Mouse (Mus musculus): Measurements from ENCODE around the gene Rhoh.
A peak's percentile ranks its signal among the peaks of the same experiment; 100 is the strongest.

The Rhoh gene

GRCm38 (mm10) chr5:65860281-65861000 is 572 bp upstream of the Rhoh start:
- peak; percentile 44 for DNase-seq (ENCODE audit: low read depth, low spot score)

GRCm38 (mm10) chr5:65862217-65862927 is 1.4 kb downstream of the Rhoh start:
- DNase-seq (ENCODE audit: low read depth, low spot score) = peak; percentile 18

- peak; percentile 95 for DNase-seq (ENCODE audit: low read depth, low spot score)
These were observed 2.3 kb downstream of the Rhoh start for GRCm38 (mm10) chr5:65863349-65863749.

- peak; percentile 43 for DNase-seq (ENCODE audit: low read depth, low spot score)
These were observed 3.5 kb downstream of the Rhoh start for GRCm38 (mm10) chr5:65864486-65864885.

- DNase-seq (ENCODE audit: low read depth, low spot score) = no peak
These were observed 3.9 kb downstream of the Rhoh start for GRCm38 (mm10) chr5:65864946-65865345.

GRCm38 (mm10) chr5:65866591-65866990 is 5.6 kb downstream of the Rhoh start:
- DNase-seq (ENCODE audit: low read depth, low spot score) = no peak

- DNase-seq (ENCODE audit: low read depth, low spot score) = peak; percentile 74
These were observed 6.5 kb downstream of the Rhoh start for GRCm38 (mm10) chr5:65867380-65868116.

GRCm38 (mm10) chr5:65868419-65868818 is 7.4 kb downstream of the Rhoh start:
- peak; percentile 14 for DNase-seq (ENCODE audit: low read depth, low spot score)

- DNase-seq (ENCODE audit: low read depth, low spot score) = no peak
These were observed 8.6 kb downstream of the Rhoh start for GRCm38 (mm10) chr5:65869660-65870059.

- DNase-seq (ENCODE audit: low read depth, low spot score) = peak; percentile 91
These were observed 10.4 kb downstream of the Rhoh start for GRCm38 (mm10) chr5:65871276-65871875.

GRCm38 (mm10) chr5:65873212-65873611 is 12.2 kb downstream of the Rhoh start:
- DNase-seq (ENCODE audit: low read depth, low spot score) = peak; percentile 69

GRCm38 (mm10) chr5:65875269-65875668 is 14.3 kb downstream of the Rhoh start:
- DNase-seq (ENCODE audit: low read depth, low spot score) = no peak

GRCm38 (mm10) chr5:65878367-65878766 is 17.4 kb downstream of the Rhoh start:
- no peak for DNase-seq (ENCODE audit: low read depth, low spot score)

- no peak for DNase-seq (ENCODE audit: low read depth, low spot score)
These were observed 20.2 kb downstream of the Rhoh start for GRCm38 (mm10) chr5:65881254-65881653.

GRCm38 (mm10) chr5:65882476-65883205 is 21.6 kb downstream of the Rhoh start:
- DNase-seq (ENCODE audit: low read depth, low spot score) = no peak

GRCm38 (mm10) chr5:65883355-65883754 is 22.3 kb downstream of the Rhoh start:
- peak; percentile 80 for DNase-seq (ENCODE audit: low read depth, low spot score)

- DNase-seq (ENCODE audit: low read depth, low spot score) = peak; percentile 63
These were observed 24.9 kb downstream of the Rhoh start for GRCm38 (mm10) chr5:65885699-65886443.

GRCm38 (mm10) chr5:65888102-65888501 is 27.1 kb downstream of the Rhoh start:
- DNase-seq (ENCODE audit: low read depth, low spot score) = no peak

GRCm38 (mm10) chr5:65888998-65889397 is 28.0 kb downstream of the Rhoh start:
- peak; percentile 67 for DNase-seq (ENCODE audit: low read depth, low spot score)

GRCm38 (mm10) chr5:65891251-65891826 is 30.3 kb downstream of the Rhoh start:
- peak; percentile 25 for DNase-seq (ENCODE audit: low read depth, low spot score)

Data from CD4-positive, CD25-positive, alpha-beta regulatory T cell, adult 2 months (primary cell).